Mouse (Mus musculus) thymus, adult 2 months (tissue): Measurements from ENCODE around the gene F2rl1.
"Not testable (repeated sequence)": the region's sequence is repeated elsewhere in the genome, so short reads cannot be mapped to it uniquely, and the experiment has no call there.

Source experiments
- CTCF ChIP-seq: fragments of 200-500 bp; IDR thresholded peaks from 2 replicates; pipeline ENCODE4 v1.5.1; 2012; ENCODE audit warnings: mild to moderate bottlenecking, control low read depth, low read length, moderate library complexity, borderline replicate concordance; ENCODE audit not compliant: control insufficient read depth, poor library complexity, insufficient read depth; ENCODE audit errors: extremely low read depth
- POLR2A ChIP-seq: fragments of 200-500 bp; IDR thresholded peaks from 2 replicates; pipeline ENCODE4 v1.6.1; 2012; ENCODE audit warnings: mild to moderate bottlenecking, low read length, control low read depth, moderate library complexity; ENCODE audit not compliant: control insufficient read depth, poor library complexity, insufficient read depth; ENCODE audit errors: extremely low read depth

GRCm38 (mm10) chr13:95533121-95533520, 8.1 kb upstream of the F2rl1 start:
- TF ChIP-seq POLR2A, CTCF: not testable (repeated sequence)
